Mouse (Mus musculus): ENCODE measurements around the gene Pard3b. TPM values are rescaled to one million over a fixed set of nuclear protein-coding genes. Genes with fewer than 3 reads are reported as not detected.
A peak's percentile ranks its signal among the peaks of the same experiment; 100 is the strongest.

Gene Pard3b
- polyA plus RNA-seq, 1 experiment from 2014 or later, result 19.9 TPM

GRCm38 (mm10) chr1:62412988-62413387, 774.4 kb downstream of the Pard3b start:
- H3K4me3 ChIP-seq, result no peak overlapping the region
- no peak overlapping the region for H3K9ac ChIP-seq
- no peaks in the 10 kb centered on the region for H3K27me3 ChIP-seq
- no peak overlapping the region for H3K4me2 ChIP-seq
- H3K36me3 ChIP-seq, result no peaks in the 10 kb centered on the region
- no peak for ATAC-seq (ENCODE audit: insufficient number of reproducible peaks, insufficient read depth, low FRiP score, low TSS enrichment, low read depth)
- H3K4me1 ChIP-seq, result peaks cover 9% of the 10 kb centered on the region; the same call in 1 of the 2 replicates
- H3K9me3 ChIP-seq, result no peaks in the 10 kb centered on the region
- H3K27ac ChIP-seq, result no peak overlapping the region
- 88% methylated on average over 3 of the region's 3 CpGs for WGBS

DNA sequence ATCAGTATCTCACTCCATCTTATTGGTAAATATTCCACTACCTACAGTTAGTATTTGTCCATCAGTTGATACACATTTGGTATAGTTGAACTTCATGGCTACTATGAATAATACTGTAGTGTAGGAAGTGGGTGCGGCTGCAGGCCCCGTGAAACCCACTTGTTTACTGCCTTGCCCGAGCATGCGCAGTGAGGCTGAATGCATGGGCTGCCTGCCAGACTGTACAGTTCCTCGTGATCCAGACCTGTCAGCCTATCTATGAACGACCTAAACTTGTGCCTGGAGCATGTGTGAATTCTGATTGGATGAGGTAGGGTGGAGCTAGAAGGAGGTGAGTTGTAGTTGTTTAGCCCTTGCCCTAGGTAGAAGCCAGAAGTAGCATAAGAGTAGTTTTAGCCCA, 775.9 kb downstream of the Pard3b start:
- H3K4me3 ChIP-seq, result no peak overlapping the region
- no peak overlapping the region for H3K4me2 ChIP-seq
- H3K4me1 ChIP-seq, result peaks cover 19% of the 10 kb centered on the region; the same call in 1 of the 2 replicates
- WGBS, result 71% methylated on average over 6 of the region's 6 CpGs
- no peak for ATAC-seq (ENCODE audit: insufficient number of reproducible peaks, insufficient read depth, low FRiP score, low TSS enrichment, low read depth)
- H3K27me3 ChIP-seq, result no peaks in the 10 kb centered on the region
- H3K9me3 ChIP-seq, result no peaks in the 10 kb centered on the region
- no peak overlapping the region for H3K27ac ChIP-seq
- no peak overlapping the region for H3K9ac ChIP-seq
- H3K36me3 ChIP-seq, result no peaks in the 10 kb centered on the region

DNA sequence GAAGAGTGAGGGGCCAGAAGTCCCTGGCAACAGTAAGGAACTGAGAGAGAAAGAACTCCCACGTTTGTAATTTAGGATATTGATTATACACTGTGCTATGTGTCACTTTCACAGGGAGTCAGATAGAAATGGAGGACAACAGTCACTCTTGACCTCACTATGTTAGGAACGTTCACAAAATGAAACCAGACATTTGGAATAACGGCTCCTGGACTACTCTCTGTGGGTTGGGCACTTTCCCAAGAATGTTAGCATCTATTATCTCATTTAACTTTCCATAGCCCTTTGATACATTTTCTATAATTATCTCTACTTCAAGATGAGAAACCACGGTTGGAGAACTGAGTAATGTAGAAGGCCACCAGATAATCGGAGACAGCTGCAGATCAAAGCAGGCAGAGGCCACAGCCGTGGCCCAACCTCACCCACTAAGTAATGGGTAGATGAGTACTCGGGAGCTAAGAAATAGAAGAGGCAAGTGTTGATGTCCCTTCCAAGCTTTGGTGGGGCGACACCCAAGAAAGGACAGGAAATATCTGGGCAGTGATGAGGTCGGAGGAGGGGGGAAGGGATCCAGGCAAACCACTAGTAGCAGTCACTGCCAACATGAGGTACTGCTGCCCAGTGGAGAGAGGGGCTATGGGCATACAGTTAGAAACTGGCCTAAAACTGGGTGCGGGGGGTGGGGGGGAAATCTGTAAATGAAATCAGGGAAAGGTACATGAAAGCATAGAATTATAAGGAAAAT, 778.2 kb downstream of the Pard3b start:
- no peak overlapping the region for H3K9ac ChIP-seq
- no peaks in the 10 kb centered on the region for H3K36me3 ChIP-seq
- no peak overlapping the region for H3K4me3 ChIP-seq
- no peaks in the 10 kb centered on the region for H3K9me3 ChIP-seq
- 38% methylated on average over 10 of the region's 10 CpGs for WGBS
- H3K27me3 ChIP-seq, result no peaks in the 10 kb centered on the region
- H3K4me1 ChIP-seq, result peaks cover 19% of the 10 kb centered on the region; the same call in 1 of the 2 replicates
- no peak for ATAC-seq (ENCODE audit: insufficient number of reproducible peaks, insufficient read depth, low FRiP score, low TSS enrichment, low read depth)
- no peak overlapping the region for H3K4me2 ChIP-seq
- peak overlapping the region; percentile 44; the same call in 1 of the 2 replicates for H3K27ac ChIP-seq

GRCm38 (mm10) chr1:62422896-62423650, 784.4 kb downstream of the Pard3b start:
- Histone ChIP-seq H3K4me3 (no peak overlapping the region), H3K27ac (no peak overlapping the region), H3K9me3 (no peaks in the 10 kb centered on the region), H3K36me3 (no peaks in the 10 kb centered on the region), H3K9ac (no peak overlapping the region), H3K4me2 (no peak overlapping the region), H3K4me1 (peaks cover 12% of the 10 kb centered on the region; the same call in 1 of the 2 replicates), H3K27me3 (no peaks in the 10 kb centered on the region)
- 77% methylated on average over 10 of the region's 10 CpGs for WGBS
- no peak for ATAC-seq (ENCODE audit: insufficient number of reproducible peaks, insufficient read depth, low FRiP score, low TSS enrichment, low read depth)

DNA sequence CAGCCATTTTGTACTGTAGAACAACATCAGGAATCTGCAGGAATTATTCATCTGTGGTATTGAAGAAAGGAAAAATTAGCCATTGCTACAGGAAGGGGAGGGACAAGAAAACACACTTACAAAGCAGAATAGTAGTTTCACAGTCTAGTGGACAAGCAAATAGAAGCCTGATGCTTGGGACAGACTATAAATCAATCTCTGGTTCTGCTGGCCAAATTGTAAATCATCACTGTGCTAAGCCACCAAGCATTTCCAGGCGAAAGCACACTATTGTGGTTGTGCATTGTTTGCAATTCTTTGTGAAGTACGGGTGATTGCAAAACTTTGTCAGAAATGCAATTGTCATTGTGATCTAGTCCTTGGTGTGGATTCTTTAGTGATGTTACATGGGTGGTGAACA, 786.7 kb downstream of the Pard3b start:
- Histone ChIP-seq H3K27ac (no peak overlapping the region), H3K4me1 (0 out of 2 replicates have a peak, but pooled peaks cover 3% of the 10 kb centered on the region), H3K4me2 (no peak overlapping the region), H3K27me3 (no peaks in the 10 kb centered on the region), H3K9me3 (no peaks in the 10 kb centered on the region), H3K36me3 (no peaks in the 10 kb centered on the region), H3K9ac (no peak overlapping the region), H3K4me3 (no peak overlapping the region)
- ATAC-seq (ENCODE audit: insufficient number of reproducible peaks, insufficient read depth, low FRiP score, low TSS enrichment, low read depth), result no peak
- WGBS, result 87% methylated on average over 2 of the region's 2 CpGs

- WGBS, result 82% methylated on average over 6 of the region's 6 CpGs
- Histone ChIP-seq H3K27me3 (no peaks in the 10 kb centered on the region), H3K27ac (no peak overlapping the region)
Measured at GRCm38 (mm10) chr1:62428736-62429135, 790.1 kb downstream of the Pard3b start.

GRCm38 (mm10) chr1:62429333-62430182, 790.9 kb downstream of the Pard3b start:
- ATAC-seq (ENCODE audit: insufficient number of reproducible peaks, insufficient read depth, low FRiP score, low TSS enrichment, low read depth), result no peak
- H3K27ac ChIP-seq, result no peak overlapping the region
- 62% methylated on average over 17 of the region's 17 CpGs for WGBS
- H3K4me1 ChIP-seq, result no peaks in the 10 kb centered on the region
- H3K4me3 ChIP-seq, result no peak overlapping the region
- no peak overlapping the region for H3K4me2 ChIP-seq
- no peaks in the 10 kb centered on the region for H3K36me3 ChIP-seq
- H3K27me3 ChIP-seq, result peaks cover 3% of the 10 kb centered on the region; the same call in 1 of the 2 replicates
- H3K9ac ChIP-seq, result no peak overlapping the region
- no peaks in the 10 kb centered on the region for H3K9me3 ChIP-seq

More at GRCm38 (mm10) chr1:62428736-62429135, 790.1 kb downstream of the Pard3b start:
- Histone ChIP-seq H3K4me1 (no peaks in the 10 kb centered on the region), H3K4me3 (no peak overlapping the region), H3K9me3 (no peaks in the 10 kb centered on the region), H3K4me2 (no peak overlapping the region), H3K36me3 (no peaks in the 10 kb centered on the region), H3K9ac (no peak overlapping the region)
- ATAC-seq (ENCODE audit: insufficient number of reproducible peaks, insufficient read depth, low FRiP score, low TSS enrichment, low read depth), result no peak

DNA sequence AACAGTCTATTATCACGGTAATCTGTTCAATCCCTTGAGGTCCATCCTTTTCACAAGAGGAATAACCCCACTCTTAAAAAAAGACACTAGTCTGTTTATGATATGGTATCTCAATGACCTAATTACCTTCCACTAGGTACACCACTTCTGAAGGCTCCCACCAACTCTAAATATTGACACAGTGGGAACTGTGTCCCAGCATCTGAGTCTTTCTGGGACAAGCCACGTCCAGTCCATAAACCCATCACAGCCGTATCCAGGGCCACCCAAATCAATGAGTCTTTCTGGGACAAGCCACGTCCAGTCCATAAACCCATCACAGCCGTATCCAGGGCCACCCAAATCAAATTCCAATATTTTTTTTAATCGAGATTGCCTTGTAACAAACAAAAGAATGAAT, 792.4 kb downstream of the Pard3b start:
- H3K9ac ChIP-seq, result no peak overlapping the region
- H3K9me3 ChIP-seq, result no peaks in the 10 kb centered on the region
- ATAC-seq (ENCODE audit: insufficient number of reproducible peaks, insufficient read depth, low FRiP score, low TSS enrichment, low read depth), result no peak
- H3K4me1 ChIP-seq, result peaks cover 5% of the 10 kb centered on the region
- H3K4me3 ChIP-seq, result no peak overlapping the region
- H3K4me2 ChIP-seq, result no peak overlapping the region
- WGBS, result 87% methylated on average over 6 of the region's 6 CpGs
- H3K36me3 ChIP-seq, result no peaks in the 10 kb centered on the region
- H3K27me3 ChIP-seq, result peaks cover 3% of the 10 kb centered on the region; the same call in 1 of the 2 replicates
- no peak overlapping the region for H3K27ac ChIP-seq

DNA sequence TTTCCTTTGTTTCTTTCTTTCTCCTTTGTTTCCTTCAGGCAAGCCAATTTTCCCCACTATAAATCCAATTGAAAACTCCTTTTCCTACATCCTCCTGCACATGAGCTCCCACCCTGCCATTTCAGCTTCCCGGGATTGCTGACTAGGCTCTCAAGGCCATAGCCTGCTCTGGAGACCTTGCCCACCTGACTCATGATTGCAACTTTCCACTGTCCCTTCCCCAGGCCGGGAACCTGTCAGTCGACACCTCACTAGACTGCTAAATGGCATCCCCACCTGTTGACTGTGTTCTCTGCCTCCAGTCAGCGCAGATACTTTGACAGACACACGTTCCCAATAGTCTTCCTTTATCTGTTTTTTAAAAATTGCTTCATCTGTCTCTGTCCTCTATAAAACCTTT, 795.3 kb downstream of the Pard3b start:
- Histone ChIP-seq H3K4me3 (no peak overlapping the region), H3K36me3 (no peaks in the 10 kb centered on the region), H3K9ac (no peak overlapping the region), H3K4me2 (no peak overlapping the region), H3K9me3 (no peaks in the 10 kb centered on the region), H3K4me1 (peaks cover 11% of the 10 kb centered on the region), H3K27me3 (peaks cover 3% of the 10 kb centered on the region; the same call in 1 of the 2 replicates), H3K27ac (no peak overlapping the region)
- no peak for ATAC-seq (ENCODE audit: insufficient number of reproducible peaks, insufficient read depth, low FRiP score, low TSS enrichment, low read depth)
- WGBS, result 75% methylated on average over 5 of the region's 5 CpGs

- peaks cover 21% of the 10 kb centered on the region for H3K4me1 ChIP-seq
- ATAC-seq (ENCODE audit: insufficient number of reproducible peaks, insufficient read depth, low FRiP score, low TSS enrichment, low read depth), result no peak
- no peaks in the 10 kb centered on the region for H3K9me3 ChIP-seq
- peaks cover 3% of the 10 kb centered on the region; the same call in 1 of the 2 replicates for H3K27me3 ChIP-seq
- H3K9ac ChIP-seq, result no peak overlapping the region
- no peaks in the 10 kb centered on the region for H3K36me3 ChIP-seq
- H3K4me2 ChIP-seq, result no peak overlapping the region
- H3K27ac ChIP-seq, result 0 out of 2 replicates have a peak overlapping the region, but pooled peaks have one; percentile 41
- 48% methylated on average over 9 of the region's 9 CpGs for WGBS
- H3K4me3 ChIP-seq, result no peak overlapping the region
Measured at GRCm38 (mm10) chr1:62435844-62436243, 797.2 kb downstream of the Pard3b start.

DNA sequence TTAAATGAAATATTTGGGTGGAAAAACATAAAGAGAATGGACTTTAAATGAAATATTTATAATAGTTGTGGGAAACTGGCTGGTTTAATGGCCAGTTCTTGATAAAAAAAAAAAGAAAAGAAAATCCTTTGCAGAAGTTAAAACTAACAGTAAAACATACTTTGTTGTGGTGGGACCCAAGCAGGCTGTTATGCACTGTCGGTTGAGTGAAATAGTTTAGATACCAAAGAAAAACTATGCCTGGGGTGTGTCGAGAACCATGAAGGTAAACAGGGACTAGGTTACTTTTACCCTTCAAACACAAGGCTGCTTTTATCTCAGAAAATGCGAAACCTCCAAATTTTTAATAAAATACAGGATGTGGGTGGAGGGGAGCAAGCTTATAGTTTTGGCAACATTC, 797.7 kb downstream of the Pard3b start:
- no peak overlapping the region for H3K4me3 ChIP-seq
- H3K9me3 ChIP-seq, result no peaks in the 10 kb centered on the region
- no peak for ATAC-seq (ENCODE audit: insufficient number of reproducible peaks, insufficient read depth, low FRiP score, low TSS enrichment, low read depth)
- no peak overlapping the region for H3K27ac ChIP-seq
- H3K27me3 ChIP-seq, result peaks cover 3% of the 10 kb centered on the region; the same call in 1 of the 2 replicates
- peaks cover 21% of the 10 kb centered on the region for H3K4me1 ChIP-seq
- WGBS, result 48% methylated on average over 3 of the region's 3 CpGs
- H3K4me2 ChIP-seq, result no peak overlapping the region
- no peak overlapping the region for H3K9ac ChIP-seq
- no peaks in the 10 kb centered on the region for H3K36me3 ChIP-seq
